In genomic region chr17:14691901-14692300, GRCm38 (mm10) we compare ENCODE assay signal across 12 mouse cellular contexts. TPM values are rescaled to one million over a fixed set of nuclear protein-coding genes. Genes with fewer than 3 reads are reported as not detected.
DNase-seq lines count a peak whose midpoint lies in the region; ATAC-seq lines count a peak whose summit lies in the region.
"Had no signal": no experiment of that assay in that cellular context is flagged by ENCODE, and none has a peak within 500 bp of the region (broad histone marks: within the 10 kb centered on the region; RNA-seq: fewer than 3 reads in every experiment).

No protein-coding gene starts in this region.

- ATAC-seq in kidney, embryonic 15.5 days (replicated peaks; ENCODE audit: low FRiP score): no peak
- ATAC-seq in intestine, embryonic 15.5 days: no peak
- no peak for ATAC-seq in megakaryocyte, adult 5-6 weeks (ENCODE audit: poor library complexity, severe bottlenecking)
- no peak for ATAC-seq in hindbrain, embryonic 16.5 days
- ATAC-seq: forebrain, postnatal 0 days; liver, embryonic 12.5 days had no signal

- peaks cover 11% of the 10 kb centered on the region for H3K4me1 ChIP-seq in kidney, embryonic 15.5 days
- H3K4me1 ChIP-seq in intestine, embryonic 15.5 days (replicated peaks): peaks cover 9% of the 10 kb centered on the region; the same call in 1 of the 2 replicates
- peaks cover 5% of the 10 kb centered on the region; the same call in 1 of the 2 replicates for H3K4me1 ChIP-seq in hindbrain, embryonic 16.5 days (ENCODE audit: control insufficient read depth, insufficient read depth, low read depth, low read length)
- H3K4me1 ChIP-seq: liver, embryonic 12.5 days had no signal

- H3K9me3 ChIP-seq in kidney, embryonic 15.5 days (replicated peaks): no peaks in the 10 kb centered on the region
- no peaks in the 10 kb centered on the region for H3K9me3 ChIP-seq in intestine, embryonic 15.5 days
- no peaks in the 10 kb centered on the region for H3K9me3 ChIP-seq in hindbrain, embryonic 16.5 days (ENCODE audit: control insufficient read depth, low read length)
- H3K9me3 ChIP-seq: liver, embryonic 12.5 days; midbrain, embryonic 12.5 days had no signal

- H3K27me3 ChIP-seq in kidney, embryonic 15.5 days: no peaks in the 10 kb centered on the region
- no peaks in the 10 kb centered on the region for H3K27me3 ChIP-seq in intestine, embryonic 15.5 days (replicated peaks)
- no peaks in the 10 kb centered on the region for H3K27me3 ChIP-seq in hindbrain, embryonic 16.5 days (replicated peaks; ENCODE audit: control insufficient read depth, insufficient read depth, low read length)
- H3K27me3 ChIP-seq: liver, embryonic 12.5 days had no signal

- peak overlapping the region; percentile 10; the same call in 1 of the 2 replicates for H3K4me3 ChIP-seq in kidney, embryonic 15.5 days (replicated peaks)
- H3K4me3 ChIP-seq in intestine, embryonic 15.5 days (replicated peaks): peak overlapping the region; percentile 40
- H3K4me3 ChIP-seq in hindbrain, embryonic 16.5 days (ENCODE audit: low read length): no peak overlapping the region
- H3K4me3 ChIP-seq: liver, embryonic 12.5 days; midbrain, embryonic 12.5 days had no signal

- DNase-seq in adrenal gland, postnatal 10 days: peak; percentile 20
- DNase-seq in adrenal gland, adult 2 months: no peak
- no peak for DNase-seq in kidney, postnatal 14 days
- DNase-seq in NIH3T3 (ENCODE audit: low read depth): peak; percentile 62
- DNase-seq: forebrain, postnatal 0 days; thymus, adult 2 months had no signal

- WGBS in kidney, embryonic 15.5 days: 63% methylated on average over 6 of the region's 6 CpGs
- 39% methylated on average over 6 of the region's 6 CpGs for WGBS in intestine, embryonic 15.5 days
- WGBS in hindbrain, embryonic 16.5 days: 69% methylated on average over 6 of the region's 6 CpGs

- 0 out of 2 replicates have a peak overlapping the region, but pooled peaks have one; percentile 62 for H3K4me2 ChIP-seq in kidney, embryonic 15.5 days
- peak overlapping the region; percentile 58 for H3K4me2 ChIP-seq in intestine, embryonic 15.5 days (replicated peaks)
- H3K4me2 ChIP-seq in hindbrain, embryonic 16.5 days (ENCODE audit: low read length): no peak overlapping the region
- H3K4me2 ChIP-seq: liver, embryonic 12.5 days; midbrain, embryonic 12.5 days had no signal

- no peak overlapping the region for H3K9ac ChIP-seq in kidney, embryonic 15.5 days
- H3K9ac ChIP-seq in intestine, embryonic 15.5 days: 0 out of 2 replicates have a peak overlapping the region, but pooled peaks have one; percentile 17
- no peak overlapping the region for H3K9ac ChIP-seq in hindbrain, embryonic 16.5 days (ENCODE audit: low read depth, low read length)
- H3K9ac ChIP-seq: forebrain, postnatal 0 days; liver, embryonic 12.5 days; midbrain, embryonic 12.5 days had no signal

- no peaks in the 10 kb centered on the region for H3K36me3 ChIP-seq in kidney, embryonic 15.5 days
- H3K36me3 ChIP-seq in intestine, embryonic 15.5 days: no peaks in the 10 kb centered on the region
- H3K36me3 ChIP-seq in hindbrain, embryonic 16.5 days (ENCODE audit: control insufficient read depth, insufficient read depth, low read length): no peaks in the 10 kb centered on the region
- H3K36me3 ChIP-seq: liver, embryonic 12.5 days; midbrain, embryonic 12.5 days had no signal

- H3K27ac ChIP-seq in kidney, embryonic 15.5 days: 0 out of 2 replicates have a peak overlapping the region, but pooled peaks have one; percentile 27
- H3K27ac ChIP-seq in intestine, embryonic 15.5 days: peak overlapping the region; percentile 34
- H3K27ac ChIP-seq in hindbrain, embryonic 16.5 days (ENCODE audit: low read depth, low read length): no peak overlapping the region
- H3K27ac ChIP-seq: liver, embryonic 12.5 days; midbrain, embryonic 12.5 days had no signal

RNA-seq across cellular contexts. Expression of gene Thbs2, which starts 2.1 kb away (rescaled TPM):
- 10 to 100 TPM; 17.7 to 22.0 TPM for total RNA-seq in adrenal gland, postnatal 10 days (2021)
- 1 to 10 TPM; 2.5 to 3.9 TPM for total RNA-seq in adrenal gland, adult 2 months (2021)
- 1.6 and 2.0 TPM in 2 replicates for polyA plus RNA-seq in adrenal gland, adult 2 months (2012; rRNA removed)
- polyA plus RNA-seq in kidney, embryonic 15.5 days (2015; fragmentation: Nextera tagmentation; extraction: Ambion mirVana): 24.0 and 25.5 TPM in 2 replicates
- polyA plus RNA-seq in intestine, embryonic 15.5 days (2015; fragmentation: Nextera tagmentation; extraction: Ambion mirVana): 49.5 and 54.1 TPM in 2 replicates
- total RNA-seq in megakaryocyte, adult 5-6 weeks (2015): 0.04 TPM in 1 of 2 replicates, not detected in the other
- 0.04 TPM in 1 of 2 replicates, not detected in the other for total RNA-seq in megakaryocyte, adult 5-6 weeks (2017)
- polyA plus RNA-seq in hindbrain, embryonic 16.5 days (2015; fragmentation: Nextera tagmentation; extraction: Ambion mirVana): 3.7 and 7.4 TPM in 2 replicates

Comparison
In these comparisons a context has a peak if more than half of its experiments do, and no peak if none do; other contexts are left out.
1. DNase-seq: peak in adrenal gland, postnatal 10 days (single experiment) and NIH3T3 (single experiment); none in adrenal gland, adult 2 months (single experiment) and kidney, postnatal 14 days (single experiment).